Mouse (Mus musculus): ENCODE measurements around the gene Ublcp1. TPM values are rescaled to one million over a fixed set of nuclear protein-coding genes. Genes with fewer than 3 reads are reported as not detected.

Gene Ublcp1
- polyA plus RNA-seq, 1 experiment from 2014 or later, result 68.3 TPM

- no peaks in the 10 kb centered on the region for H3K27me3 ChIP-seq (ENCODE audit: control insufficient read depth, insufficient read depth, low read length)
- no peaks in the 10 kb centered on the region for H3K4me1 ChIP-seq (replicated peaks; ENCODE audit: control insufficient read depth, insufficient read depth, low read length)
- no peaks in the 10 kb centered on the region for H3K36me3 ChIP-seq (ENCODE audit: control insufficient read depth, insufficient read depth, low read length)
- H3K4me3 ChIP-seq (ENCODE audit: low read depth, low read length), result no peak overlapping the region
- no peak for DNase-seq (ENCODE audit: low spot score)
- H3K27ac ChIP-seq (ENCODE audit: low read depth, low read length), result no peak overlapping the region
- no peak overlapping the region for H3K9ac ChIP-seq (ENCODE audit: low read length)
- no peak for ATAC-seq (replicated peaks; ENCODE audit: low FRiP score)
- H3K4me2 ChIP-seq (ENCODE audit: low read depth, low read length, severe bottlenecking), result no peak overlapping the region
- no peaks in the 10 kb centered on the region for H3K9me3 ChIP-seq (ENCODE audit: control insufficient read depth, low read length)
These were observed 19.3 kb downstream of the Ublcp1 start for GRCm38 (mm10) chr11:44451046-44451445.

GRCm38 (mm10) chr11:44437786-44438185, 32.5 kb downstream of the Ublcp1 start:
- Histone ChIP-seq H3K4me2 (ENCODE audit: low read depth, low read length, severe bottlenecking) (no peak overlapping the region), H3K4me3 (ENCODE audit: low read depth, low read length) (no peak overlapping the region), H3K4me1 (replicated peaks; ENCODE audit: control insufficient read depth, insufficient read depth, low read length) (no peaks in the 10 kb centered on the region), H3K27ac (ENCODE audit: low read depth, low read length) (no peak overlapping the region), H3K9ac (ENCODE audit: low read length) (no peak overlapping the region), H3K36me3 (ENCODE audit: control insufficient read depth, insufficient read depth, low read length) (no peaks in the 10 kb centered on the region), H3K27me3 (ENCODE audit: control insufficient read depth, insufficient read depth, low read length) (no peaks in the 10 kb centered on the region), H3K9me3 (ENCODE audit: control insufficient read depth, low read length) (no peaks in the 10 kb centered on the region)
- no peak for ATAC-seq (replicated peaks; ENCODE audit: low FRiP score)
- DNase-seq (ENCODE audit: low spot score), result no peak
- WGBS, result 93% methylated on average over 6 of the region's 6 CpGs

- no peak for DNase-seq (ENCODE audit: low spot score)
- WGBS, result 90% methylated on average over 3 of the region's 3 CpGs
- no peak overlapping the region for H3K4me3 ChIP-seq (ENCODE audit: low read depth, low read length)
- H3K9me3 ChIP-seq (ENCODE audit: control insufficient read depth, low read length), result no peaks in the 10 kb centered on the region
- H3K4me2 ChIP-seq (ENCODE audit: low read depth, low read length, severe bottlenecking), result no peak overlapping the region
- no peak for ATAC-seq (replicated peaks; ENCODE audit: low FRiP score)
- H3K27ac ChIP-seq (ENCODE audit: low read depth, low read length), result no peak overlapping the region
- H3K27me3 ChIP-seq (ENCODE audit: control insufficient read depth, insufficient read depth, low read length), result no peaks in the 10 kb centered on the region
- no peaks in the 10 kb centered on the region for H3K36me3 ChIP-seq (ENCODE audit: control insufficient read depth, insufficient read depth, low read length)
- H3K9ac ChIP-seq (ENCODE audit: low read length), result no peak overlapping the region
- H3K4me1 ChIP-seq (replicated peaks; ENCODE audit: control insufficient read depth, insufficient read depth, low read length), result no peaks in the 10 kb centered on the region; the same call in 1 of the 2 replicates
These were observed 40.3 kb downstream of the Ublcp1 start for GRCm38 (mm10) chr11:44430036-44430435.

GRCm38 (mm10) chr11:44427951-44428350, 42.3 kb downstream of the Ublcp1 start:
- H3K27me3 ChIP-seq (ENCODE audit: control insufficient read depth, insufficient read depth, low read length), result no peaks in the 10 kb centered on the region
- DNase-seq (ENCODE audit: low spot score), result no peak
- WGBS, result 78% methylated on average over 2 of the region's 2 CpGs
- no peak overlapping the region for H3K9ac ChIP-seq (ENCODE audit: low read length)
- H3K36me3 ChIP-seq (ENCODE audit: control insufficient read depth, insufficient read depth, low read length), result no peaks in the 10 kb centered on the region
- ATAC-seq (replicated peaks; ENCODE audit: low FRiP score), result no peak
- no peak overlapping the region for H3K4me2 ChIP-seq (ENCODE audit: low read depth, low read length, severe bottlenecking)
- H3K9me3 ChIP-seq (ENCODE audit: control insufficient read depth, low read length), result no peaks in the 10 kb centered on the region
- H3K4me1 ChIP-seq (replicated peaks; ENCODE audit: control insufficient read depth, insufficient read depth, low read length), result no peaks in the 10 kb centered on the region; the same call in 1 of the 2 replicates
- no peak overlapping the region for H3K27ac ChIP-seq (ENCODE audit: low read depth, low read length)
- H3K4me3 ChIP-seq (ENCODE audit: low read depth, low read length), result no peak overlapping the region

GRCm38 (mm10) chr11:44425626-44426025, 44.7 kb downstream of the Ublcp1 start:
- H3K4me2 ChIP-seq (ENCODE audit: low read depth, low read length, severe bottlenecking), result no peak overlapping the region
- H3K27ac ChIP-seq (ENCODE audit: low read depth, low read length), result no peak overlapping the region
- no peak overlapping the region for H3K9ac ChIP-seq (ENCODE audit: low read length)
- H3K4me1 ChIP-seq (replicated peaks; ENCODE audit: control insufficient read depth, insufficient read depth, low read length), result no peaks in the 10 kb centered on the region; the same call in 1 of the 2 replicates
- ATAC-seq (replicated peaks; ENCODE audit: low FRiP score) (no peak), DNase-seq (ENCODE audit: low spot score) (no peak)
- no peaks in the 10 kb centered on the region for H3K36me3 ChIP-seq (ENCODE audit: control insufficient read depth, insufficient read depth, low read length)
- no peaks in the 10 kb centered on the region for H3K9me3 ChIP-seq (ENCODE audit: control insufficient read depth, low read length)
- WGBS, result 79% methylated on average over 6 of the region's 6 CpGs
- H3K27me3 ChIP-seq (ENCODE audit: control insufficient read depth, insufficient read depth, low read length), result no peaks in the 10 kb centered on the region
- no peak overlapping the region for H3K4me3 ChIP-seq (ENCODE audit: low read depth, low read length)

- no peaks in the 10 kb centered on the region for H3K27me3 ChIP-seq (ENCODE audit: control insufficient read depth, insufficient read depth, low read length)
- DNase-seq (ENCODE audit: low spot score) (no peak), ATAC-seq (replicated peaks; ENCODE audit: low FRiP score) (no peak)
- no peaks in the 10 kb centered on the region; the same call in 1 of the 2 replicates for H3K4me1 ChIP-seq (replicated peaks; ENCODE audit: control insufficient read depth, insufficient read depth, low read length)
- no peaks in the 10 kb centered on the region for H3K9me3 ChIP-seq (ENCODE audit: control insufficient read depth, low read length)
- no peak overlapping the region for H3K4me3 ChIP-seq (ENCODE audit: low read depth, low read length)
- 85% methylated on average over 8 of the region's 8 CpGs for WGBS
- no peak overlapping the region for H3K27ac ChIP-seq (ENCODE audit: low read depth, low read length)
- no peaks in the 10 kb centered on the region for H3K36me3 ChIP-seq (ENCODE audit: control insufficient read depth, insufficient read depth, low read length)
- H3K4me2 ChIP-seq (ENCODE audit: low read depth, low read length, severe bottlenecking), result no peak overlapping the region
- no peak overlapping the region for H3K9ac ChIP-seq (ENCODE audit: low read length)
These were observed 45.3 kb downstream of the Ublcp1 start for GRCm38 (mm10) chr11:44425006-44425405.

GRCm38 (mm10) chr11:44423955-44424354, 46.3 kb downstream of the Ublcp1 start:
- Histone ChIP-seq H3K4me1 (replicated peaks; ENCODE audit: control insufficient read depth, insufficient read depth, low read length) (no peaks in the 10 kb centered on the region; the same call in 1 of the 2 replicates), H3K36me3 (ENCODE audit: control insufficient read depth, insufficient read depth, low read length) (no peaks in the 10 kb centered on the region), H3K9me3 (ENCODE audit: control insufficient read depth, low read length) (no peaks in the 10 kb centered on the region), H3K27ac (ENCODE audit: low read depth, low read length) (no peak overlapping the region), H3K4me3 (ENCODE audit: low read depth, low read length) (no peak overlapping the region), H3K9ac (ENCODE audit: low read length) (no peak overlapping the region), H3K4me2 (ENCODE audit: low read depth, low read length, severe bottlenecking) (no peak overlapping the region), H3K27me3 (ENCODE audit: control insufficient read depth, insufficient read depth, low read length) (no peaks in the 10 kb centered on the region)
- 65% methylated on average over 5 of the region's 5 CpGs for WGBS
- ATAC-seq (replicated peaks; ENCODE audit: low FRiP score), result no peak
- DNase-seq (ENCODE audit: low spot score), result no peak

GRCm38 (mm10) chr11:44423261-44423660, 47.0 kb downstream of the Ublcp1 start:
- Histone ChIP-seq H3K9me3 (ENCODE audit: control insufficient read depth, low read length) (no peaks in the 10 kb centered on the region), H3K4me2 (ENCODE audit: low read depth, low read length, severe bottlenecking) (no peak overlapping the region), H3K9ac (ENCODE audit: low read length) (no peak overlapping the region), H3K4me1 (replicated peaks; ENCODE audit: control insufficient read depth, insufficient read depth, low read length) (no peaks in the 10 kb centered on the region; the same call in 1 of the 2 replicates), H3K27me3 (ENCODE audit: control insufficient read depth, insufficient read depth, low read length) (no peaks in the 10 kb centered on the region), H3K4me3 (ENCODE audit: low read depth, low read length) (no peak overlapping the region), H3K27ac (ENCODE audit: low read depth, low read length) (no peak overlapping the region), H3K36me3 (ENCODE audit: control insufficient read depth, insufficient read depth, low read length) (no peaks in the 10 kb centered on the region)
- no peak for DNase-seq (ENCODE audit: low spot score)
- ATAC-seq (replicated peaks; ENCODE audit: low FRiP score), result no peak
- WGBS, result 64% methylated on average over 6 of the region's 6 CpGs

GRCm38 (mm10) chr11:44422337-44423111, 47.8 kb downstream of the Ublcp1 start:
- ATAC-seq (replicated peaks; ENCODE audit: low FRiP score), result no peak
- no peak for DNase-seq (ENCODE audit: low spot score)
- 82% methylated on average over 10 of the region's 10 CpGs for WGBS

More at GRCm38 (mm10) chr11:44422337-44423111, 47.8 kb downstream of the Ublcp1 start:
- Histone ChIP-seq H3K9me3 (ENCODE audit: control insufficient read depth, low read length) (no peaks in the 10 kb centered on the region), H3K4me3 (ENCODE audit: low read depth, low read length) (no peak overlapping the region), H3K27ac (ENCODE audit: low read depth, low read length) (no peak overlapping the region), H3K27me3 (ENCODE audit: control insufficient read depth, insufficient read depth, low read length) (no peaks in the 10 kb centered on the region), H3K36me3 (ENCODE audit: control insufficient read depth, insufficient read depth, low read length) (no peaks in the 10 kb centered on the region), H3K4me1 (replicated peaks; ENCODE audit: control insufficient read depth, insufficient read depth, low read length) (no peaks in the 10 kb centered on the region), H3K4me2 (ENCODE audit: low read depth, low read length, severe bottlenecking) (no peak overlapping the region), H3K9ac (ENCODE audit: low read length) (no peak overlapping the region)
